Mouse (Mus musculus): ENCODE measurements around the gene Cpsf6. TPM values are rescaled to one million over a fixed set of nuclear protein-coding genes. Genes with fewer than 3 reads are reported as not detected.
A peak's percentile ranks its signal among the peaks of the same experiment; 100 is the strongest.

Cpsf6 gene
- polyA plus RNA-seq, 1 experiment from 2014 or later, result 203 TPM

- H3K4me1 ChIP-seq (replicated peaks), result no peaks in the 10 kb centered on the region
- 0 out of 2 replicates have a peak, but pooled peaks cover 4% of the 10 kb centered on the region for H3K9me3 ChIP-seq
- no peak overlapping the region for H3K4me3 ChIP-seq (replicated peaks)
- ATAC-seq, result no peak
- no peak overlapping the region for H3K27ac ChIP-seq
- no peaks in the 10 kb centered on the region for H3K27me3 ChIP-seq
- no peak overlapping the region for H3K9ac ChIP-seq (replicated peaks)
- H3K36me3 ChIP-seq, result no peaks in the 10 kb centered on the region
- H3K4me2 ChIP-seq (replicated peaks), result no peak overlapping the region
- WGBS, result 95% methylated on average over 7 of the region's 7 CpGs
Observed at GRCm38 (mm10) chr10:117323782-117324181, 56.0 kb downstream of the Cpsf6 start.

GRCm38 (mm10) chr10:117322630-117323029 lies 57.2 kb downstream of the Cpsf6 start:
- Histone ChIP-seq H3K4me3 (replicated peaks) (no peak overlapping the region), H3K36me3 (no peaks in the 10 kb centered on the region), H3K9ac (replicated peaks) (no peak overlapping the region), H3K27ac (no peak overlapping the region), H3K4me1 (replicated peaks) (no peaks in the 10 kb centered on the region), H3K4me2 (replicated peaks) (no peak overlapping the region), H3K9me3 (0 out of 2 replicates have a peak, but pooled peaks cover 4% of the 10 kb centered on the region), H3K27me3 (no peaks in the 10 kb centered on the region)
- WGBS, result 96% methylated on average over 5 of the region's 5 CpGs
- ATAC-seq, result no peak

- Histone ChIP-seq H3K36me3 (no peaks in the 10 kb centered on the region), H3K9me3 (0 out of 2 replicates have a peak, but pooled peaks cover 4% of the 10 kb centered on the region), H3K27me3 (no peaks in the 10 kb centered on the region), H3K4me2 (replicated peaks) (no peak overlapping the region), H3K27ac (no peak overlapping the region), H3K4me1 (replicated peaks) (no peaks in the 10 kb centered on the region), H3K4me3 (replicated peaks) (no peak overlapping the region), H3K9ac (replicated peaks) (no peak overlapping the region)
- ATAC-seq, result no peak
- 63% methylated on average over 3 of the region's 3 CpGs for WGBS
Observed at GRCm38 (mm10) chr10:117320571-117320981, 59.2 kb downstream of the Cpsf6 start.

GRCm38 (mm10) chr10:117316391-117316790 lies 63.4 kb downstream of the Cpsf6 start:
- 92% methylated on average over 11 of the region's 11 CpGs for WGBS
- Histone ChIP-seq H3K27me3 (no peaks in the 10 kb centered on the region), H3K9me3 (no peaks in the 10 kb centered on the region), H3K36me3 (no peaks in the 10 kb centered on the region), H3K4me3 (replicated peaks) (no peak overlapping the region), H3K9ac (replicated peaks) (no peak overlapping the region), H3K4me1 (replicated peaks) (no peaks in the 10 kb centered on the region), H3K27ac (no peak overlapping the region), H3K4me2 (replicated peaks) (no peak overlapping the region)
- ATAC-seq, result 0 out of 2 replicates have a peak, but pooled peaks have one; percentile 43

- H3K4me3 ChIP-seq (replicated peaks), result no peak overlapping the region
- H3K9ac ChIP-seq (replicated peaks), result no peak overlapping the region
- no peaks in the 10 kb centered on the region for H3K27me3 ChIP-seq
- 89% methylated on average over 2 of the region's 2 CpGs for WGBS
- H3K4me2 ChIP-seq (replicated peaks), result no peak overlapping the region
- H3K36me3 ChIP-seq, result no peaks in the 10 kb centered on the region
- H3K4me1 ChIP-seq (replicated peaks), result no peaks in the 10 kb centered on the region
- no peak overlapping the region for H3K27ac ChIP-seq
- H3K9me3 ChIP-seq, result no peaks in the 10 kb centered on the region
- ATAC-seq, result no peak
Observed at GRCm38 (mm10) chr10:117313133-117313532, 66.7 kb downstream of the Cpsf6 start.

GRCm38 (mm10) chr10:117312168-117312567 lies 67.6 kb downstream of the Cpsf6 start:
- no peaks in the 10 kb centered on the region for H3K27me3 ChIP-seq
- no peak for ATAC-seq
- no peak overlapping the region for H3K27ac ChIP-seq
- H3K4me2 ChIP-seq (replicated peaks), result no peak overlapping the region
- H3K9me3 ChIP-seq, result no peaks in the 10 kb centered on the region
- H3K9ac ChIP-seq (replicated peaks), result no peak overlapping the region
- no peaks in the 10 kb centered on the region for H3K4me1 ChIP-seq (replicated peaks)
- WGBS, result 83% methylated on average over 8 of the region's 8 CpGs
- H3K4me3 ChIP-seq (replicated peaks), result no peak overlapping the region
- H3K36me3 ChIP-seq, result no peaks in the 10 kb centered on the region

GRCm38 (mm10) chr10:117304371-117304770 lies 75.4 kb downstream of the Cpsf6 start:
- Histone ChIP-seq H3K4me1 (replicated peaks) (no peaks in the 10 kb centered on the region), H3K27ac (no peak overlapping the region), H3K4me3 (replicated peaks) (no peak overlapping the region), H3K4me2 (replicated peaks) (no peak overlapping the region), H3K9ac (replicated peaks) (no peak overlapping the region), H3K36me3 (no peaks in the 10 kb centered on the region), H3K27me3 (no peaks in the 10 kb centered on the region), H3K9me3 (no peaks in the 10 kb centered on the region)
- WGBS, result 93% methylated on average over 5 of the region's 5 CpGs
- ATAC-seq, result no peak

GRCm38 (mm10) chr10:117301688-117302087 lies 78.1 kb downstream of the Cpsf6 start:
- no peak overlapping the region for H3K4me2 ChIP-seq (replicated peaks)
- no peak overlapping the region for H3K27ac ChIP-seq
- 93% methylated on average over 1 of the region's 1 CpGs for WGBS
- no peak overlapping the region for H3K9ac ChIP-seq (replicated peaks)
- no peaks in the 10 kb centered on the region for H3K4me1 ChIP-seq (replicated peaks)
- H3K36me3 ChIP-seq, result no peaks in the 10 kb centered on the region
- no peak overlapping the region for H3K4me3 ChIP-seq (replicated peaks)
- H3K9me3 ChIP-seq, result no peaks in the 10 kb centered on the region
- ATAC-seq, result no peak
- no peaks in the 10 kb centered on the region for H3K27me3 ChIP-seq

- Histone ChIP-seq H3K4me2 (replicated peaks) (no peak overlapping the region), H3K27ac (no peak overlapping the region), H3K9me3 (no peaks in the 10 kb centered on the region), H3K4me3 (replicated peaks) (no peak overlapping the region), H3K27me3 (no peaks in the 10 kb centered on the region), H3K4me1 (replicated peaks) (no peaks in the 10 kb centered on the region), H3K36me3 (no peaks in the 10 kb centered on the region), H3K9ac (replicated peaks) (no peak overlapping the region)
- ATAC-seq, result no peak
- 86% methylated on average over 5 of the region's 5 CpGs for WGBS
Observed at GRCm38 (mm10) chr10:117299901-117300520, 79.8 kb downstream of the Cpsf6 start.

- Histone ChIP-seq H3K9me3 (no peaks in the 10 kb centered on the region), H3K4me1 (replicated peaks) (no peaks in the 10 kb centered on the region), H3K9ac (replicated peaks) (no peak overlapping the region), H3K36me3 (no peaks in the 10 kb centered on the region), H3K4me2 (replicated peaks) (no peak overlapping the region), H3K4me3 (replicated peaks) (no peak overlapping the region), H3K27ac (no peak overlapping the region), H3K27me3 (no peaks in the 10 kb centered on the region)
- ATAC-seq, result no peak
- WGBS, result 88% methylated on average over 4 of the region's 4 CpGs
Observed at GRCm38 (mm10) chr10:117299106-117299505, 80.7 kb downstream of the Cpsf6 start.

GRCm38 (mm10) chr10:117298336-117298735 lies 81.5 kb downstream of the Cpsf6 start:
- H3K4me1 ChIP-seq (replicated peaks), result no peaks in the 10 kb centered on the region
- H3K4me2 ChIP-seq (replicated peaks), result no peak overlapping the region
- no peaks in the 10 kb centered on the region for H3K27me3 ChIP-seq
- no peak overlapping the region for H3K4me3 ChIP-seq (replicated peaks)
- WGBS, result 84% methylated on average over 6 of the region's 6 CpGs
- no peaks in the 10 kb centered on the region for H3K9me3 ChIP-seq
- ATAC-seq, result no peak
- no peak overlapping the region for H3K9ac ChIP-seq (replicated peaks)
- H3K27ac ChIP-seq, result no peak overlapping the region
- H3K36me3 ChIP-seq, result no peaks in the 10 kb centered on the region

Measured in midbrain, embryonic 13.5 days (tissue).